Mouse (Mus musculus): Measurements from ENCODE around the gene Pla1a.

- TF ChIP-seq CTCF (IDR thresholded peaks at IDR 0.05) (no peak), EP300 (IDR thresholded peaks at IDR 0.05) (no peak)
Measured at GRCm38 (mm10) chr16:38403639-38404038, 29.3 kb downstream of the Pla1a start.

Data from lung, postnatal 0 days (tissue).